Mouse (Mus musculus): Measurements from ENCODE around the gene Abcg8.

Gene Abcg8

DNA sequence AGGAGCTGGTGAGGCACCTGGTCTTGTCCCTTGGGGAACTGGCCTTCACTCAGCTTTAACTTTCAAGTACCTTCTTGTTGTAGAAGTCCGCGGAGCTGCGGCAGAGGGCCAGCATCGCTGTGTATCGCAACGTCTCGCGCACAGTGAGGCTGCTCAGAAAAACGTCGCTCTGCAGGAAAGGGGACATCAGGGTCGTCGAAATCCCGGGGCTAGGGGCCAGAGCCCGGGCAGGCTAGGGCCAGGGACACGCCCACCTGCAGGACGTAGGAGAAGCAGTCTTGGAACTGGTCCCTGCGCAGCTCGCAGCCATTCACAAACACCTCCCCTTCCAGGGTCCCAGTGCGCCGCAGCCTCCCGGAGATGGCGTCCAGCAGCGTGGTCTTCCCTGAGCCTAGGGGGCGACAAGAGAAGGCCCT, at the start of gene Abcg8:
TSS of gene Abcg8 (plus strand) at position 352 of the 416 bp plus-strand sequence.
- DNase-seq = no peak

DNA sequence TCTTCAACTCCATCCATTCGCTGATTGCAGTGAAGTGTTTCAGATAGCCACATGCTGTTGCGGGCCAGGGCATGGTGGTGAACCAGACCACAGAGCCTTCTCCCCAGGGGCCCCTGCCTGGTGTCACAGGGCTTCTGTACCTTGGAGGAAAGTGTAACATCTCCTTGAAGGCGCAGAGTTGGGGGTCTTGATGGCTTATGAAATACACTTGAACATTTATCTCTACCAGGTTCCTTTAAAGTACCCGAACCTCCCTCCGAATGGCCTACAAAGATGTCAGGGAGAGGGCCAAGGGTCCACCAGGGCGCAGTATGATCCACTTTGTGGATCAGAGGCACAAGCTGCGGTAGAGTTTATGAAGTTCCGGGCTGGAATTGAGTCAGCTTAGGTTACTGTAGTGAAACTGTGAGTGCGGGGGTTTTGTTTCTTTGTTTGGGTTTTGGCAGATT, 49.2 kb upstream of the Abcg8 start:
- DNase-seq = no peak

DNA sequence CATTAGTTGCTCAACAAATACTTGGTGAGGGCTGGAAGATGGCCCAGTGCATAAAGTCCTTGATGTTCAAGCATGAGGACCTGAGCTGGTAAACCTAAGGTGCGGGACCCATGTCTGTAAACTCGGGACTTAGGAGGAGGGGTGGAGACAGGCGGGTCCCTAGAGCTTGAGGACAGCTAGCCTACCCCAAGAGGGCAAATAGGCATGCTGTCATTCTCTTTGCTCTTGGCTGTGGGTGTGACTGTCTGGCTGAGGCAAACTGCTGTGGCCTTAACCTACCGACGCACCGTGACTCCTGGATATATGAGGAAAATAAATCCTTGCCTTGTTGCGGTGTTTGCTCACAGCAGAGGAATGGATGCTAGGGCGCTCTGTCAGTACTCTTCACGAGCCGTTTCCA, 48.4 kb upstream of the Abcg8 start:
- no peak for DNase-seq

GRCm38 (mm10) chr17:84628611-84629010, 47.5 kb upstream of the Abcg8 start:
- DNase-seq = no peak

- DNase-seq = no peak
Measured at GRCm38 (mm10) chr17:84631836-84632235, 44.3 kb upstream of the Abcg8 start.

GRCm38 (mm10) chr17:84633443-84633842, 42.7 kb upstream of the Abcg8 start:
- DNase-seq = peak; percentile 36 to 52

GRCm38 (mm10) chr17:84636328-84636727, 39.8 kb upstream of the Abcg8 start:
- DNase-seq = no peak

GRCm38 (mm10) chr17:84637971-84638370, 38.1 kb upstream of the Abcg8 start:
- no peak for DNase-seq

DNA sequence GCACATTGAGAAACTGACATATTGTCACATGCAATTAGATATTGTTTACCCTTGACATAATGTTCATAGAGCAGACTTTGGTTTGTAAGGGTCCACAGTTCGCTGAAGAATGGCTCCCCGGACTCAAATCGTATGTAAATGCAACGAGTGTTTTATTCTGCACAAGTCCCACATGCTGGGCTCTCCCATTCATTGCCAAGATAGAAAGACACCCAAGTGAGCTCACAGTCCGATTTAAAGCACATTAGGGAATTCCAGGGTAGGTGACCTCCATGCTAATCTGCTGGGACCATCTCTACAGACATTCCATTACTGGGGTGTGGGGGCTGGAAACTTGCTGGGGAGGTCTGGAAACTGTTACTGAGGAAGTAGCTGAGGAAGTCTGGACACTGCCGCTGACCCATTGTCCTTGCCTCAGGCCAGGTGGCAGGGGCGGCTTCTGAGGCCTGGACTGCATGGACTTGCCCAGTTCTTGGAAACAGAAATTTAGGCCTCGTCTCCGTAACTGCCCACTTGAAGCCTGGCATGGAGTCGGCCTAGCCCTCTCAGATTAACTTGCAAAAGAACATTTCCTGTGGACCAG, 36.2 kb upstream of the Abcg8 start:
- DNase-seq = no peak

- no peak for DNase-seq
Measured at GRCm38 (mm10) chr17:84641893-84642292, 34.2 kb upstream of the Abcg8 start.

- DNase-seq = no peak
Measured at GRCm38 (mm10) chr17:84642324-84642723, 33.8 kb upstream of the Abcg8 start.

DNA sequence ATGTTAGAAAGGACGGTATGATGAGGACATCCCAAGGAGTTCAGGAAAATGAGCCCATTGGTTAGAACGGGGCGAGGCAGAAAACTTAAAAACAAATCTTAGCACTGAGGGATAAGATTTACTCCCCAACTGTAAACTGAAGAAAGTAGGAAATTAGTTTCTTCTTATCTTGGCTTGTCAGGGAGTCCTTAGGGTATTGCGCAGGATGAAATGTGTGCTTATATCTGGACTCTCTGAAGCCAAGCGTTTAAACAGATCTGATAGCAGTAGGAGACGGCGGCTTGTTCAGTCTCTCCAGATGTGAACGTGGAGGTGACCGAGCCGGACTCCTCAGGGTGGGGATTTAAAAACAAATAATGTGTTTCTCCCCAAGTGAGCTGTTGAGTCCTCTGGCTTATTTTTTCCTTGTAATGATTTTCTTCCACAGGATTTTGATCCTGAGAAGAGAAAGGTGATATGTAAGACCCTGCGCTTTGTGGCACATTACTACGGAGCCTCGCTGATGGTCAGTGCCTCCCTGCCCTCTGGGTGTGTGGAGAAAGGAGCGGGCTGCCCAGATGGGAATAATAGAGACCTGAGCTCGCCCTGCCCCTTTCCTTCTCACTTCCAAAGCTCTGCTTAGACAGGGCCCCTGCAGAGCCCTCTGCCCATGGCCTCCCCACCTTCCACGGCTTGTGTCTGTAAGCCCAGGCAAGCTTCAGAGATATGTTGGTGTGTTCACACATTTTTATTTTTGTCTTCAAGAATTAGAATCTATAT, 31.6 kb upstream of the Abcg8 start:
- no peak for DNase-seq

- DNase-seq = no peak
Measured at GRCm38 (mm10) chr17:84645119-84645518, 31.0 kb upstream of the Abcg8 start.

GRCm38 (mm10) chr17:84645894-84646293, 30.2 kb upstream of the Abcg8 start:
- no peak for DNase-seq

GRCm38 (mm10) chr17:84646477-84646876, 29.6 kb upstream of the Abcg8 start:
- DNase-seq = no peak

DNA sequence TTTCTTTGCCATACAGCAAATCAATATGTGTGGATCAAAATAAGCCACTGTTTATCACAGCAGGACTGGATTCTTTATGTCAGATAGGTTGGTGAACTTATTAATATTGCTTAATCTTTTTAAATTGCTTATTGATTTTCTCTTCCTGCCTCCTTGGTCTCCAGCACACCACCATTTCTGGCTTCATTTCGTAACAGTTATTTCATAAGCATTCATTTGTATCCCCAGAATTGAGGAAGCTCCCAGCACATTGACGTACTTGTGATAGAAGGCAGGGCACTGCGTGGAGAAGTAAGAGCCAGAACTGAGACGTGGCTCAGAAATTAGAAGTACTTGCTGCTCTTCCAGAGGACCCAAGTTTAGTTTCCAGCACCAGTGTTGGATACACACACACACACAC, 28.5 kb upstream of the Abcg8 start:
- DNase-seq = no peak

GRCm38 (mm10) chr17:84650302-84651017, 25.6 kb upstream of the Abcg8 start:
- no peak for DNase-seq

GRCm38 (mm10) chr17:84653544-84653943, 22.6 kb upstream of the Abcg8 start:
- DNase-seq = no peak

DNA sequence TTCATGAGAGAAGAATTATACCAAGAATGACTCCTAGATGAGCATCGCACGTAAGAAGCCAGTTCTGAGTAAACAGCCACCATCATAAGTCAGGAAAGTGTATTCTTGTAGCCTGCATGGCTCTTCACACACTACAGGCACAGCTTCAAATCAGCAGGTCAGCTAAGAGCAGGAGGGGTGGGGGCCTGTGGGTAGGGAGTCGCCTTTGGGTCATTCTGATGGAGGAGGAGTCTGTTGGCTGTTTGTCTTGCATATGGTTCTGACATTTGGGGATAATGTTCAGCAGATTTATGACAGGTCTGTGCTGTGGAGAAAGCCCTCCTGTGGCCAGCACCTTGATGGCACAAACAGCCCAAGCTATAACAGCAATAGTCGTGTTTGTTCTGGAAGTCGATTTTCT, 19.9 kb upstream of the Abcg8 start:
- DNase-seq = no peak

DNA sequence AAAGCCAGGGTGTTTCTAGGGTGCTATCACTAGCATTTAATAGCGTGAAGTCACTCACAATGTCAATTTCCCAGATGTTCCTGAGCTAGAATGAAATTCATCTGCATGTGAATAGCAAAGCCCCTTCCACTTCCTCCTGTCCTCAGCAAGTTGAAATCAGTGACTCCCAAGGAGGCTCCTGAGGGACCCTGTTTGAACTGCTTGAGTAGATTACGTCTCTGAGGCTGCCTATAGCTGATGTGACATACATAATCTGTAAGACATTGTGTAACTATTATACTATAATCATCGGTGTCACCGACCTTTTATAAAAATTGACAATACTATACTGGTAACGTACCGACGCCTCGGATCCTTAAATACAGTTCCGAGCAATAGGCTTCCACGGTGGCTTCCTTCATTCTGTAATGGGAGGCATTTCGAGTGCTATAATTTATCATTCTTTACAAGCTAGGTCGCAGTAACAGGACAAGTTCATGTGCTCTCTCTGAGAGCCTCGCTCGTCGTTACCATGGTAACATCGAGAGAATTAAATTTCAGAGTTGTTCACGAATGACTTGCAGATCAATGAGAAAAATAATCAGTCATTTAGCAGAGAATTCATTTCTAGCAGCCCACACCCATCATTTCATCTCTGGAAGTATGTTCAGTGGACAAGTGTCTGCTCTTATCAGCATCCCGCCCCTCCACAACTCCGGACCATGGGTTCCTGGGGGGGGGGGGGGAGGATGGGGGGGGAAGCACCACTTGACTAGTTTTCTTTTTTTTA, 19.3 kb upstream of the Abcg8 start:
- no peak for DNase-seq

- no peak for DNase-seq
Measured at GRCm38 (mm10) chr17:84657422-84657732, 18.7 kb upstream of the Abcg8 start.

- no peak for DNase-seq
Measured at GRCm38 (mm10) chr17:84657782-84658181, 18.3 kb upstream of the Abcg8 start.

- DNase-seq = no peak
Measured at GRCm38 (mm10) chr17:84658195-84658594, 17.9 kb upstream of the Abcg8 start.

Data from thymus, adult 18-20 months (tissue).